Mouse (Mus musculus) adrenal gland, postnatal 4 days (tissue): ENCODE measurements around the gene Mfap1a. TPM values are rescaled to one million over a fixed set of nuclear protein-coding genes. Genes with fewer than 3 reads are reported as not detected.
"Not testable (repeated sequence)": the region's sequence is repeated elsewhere in the genome, so short reads cannot be mapped to it uniquely, and the experiment has no call there.

Experiments used
- DNase-seq, 2 experiments: peaks; one replicate each; pipeline ENCODE4 v3.0.0; 2021 to 2022; ENCODE audit warnings: low spot score in 2 of 2, mixed read lengths in 2 of 2
- long read RNA-seq, 2 experiments: library from polyadenylated mRNA; stranded (forward); transcript quantifications; one replicate each; pipeline ENCODE4 v2.0.0; 2021
- total RNA-seq, 2 experiments: library from RNA; stranded (reverse); gene quantifications; 2 replicates each; pipeline ENCODE4 v1.2.3; 2021

The Mfap1a gene
- 10 to 100 TPM; 29.0 to 32.5 TPM for total RNA-seq
- long read RNA-seq, experiment 1, full-length matches to known transcripts: 11 of 14 reads
- long read RNA-seq, experiment 1, partial matches to known transcripts: 0 of 14 reads
- long read RNA-seq, experiment 1, other reads (novel, unspliced or antisense): 3 of 14 reads
- long read RNA-seq, experiment 2, full-length matches to known transcripts: 52 of 59 reads
- long read RNA-seq, experiment 2, partial matches to known transcripts: 1 of 59 reads
- long read RNA-seq, experiment 2, other reads (novel, unspliced or antisense): 6 of 59 reads

- peak; percentile 54 to 78 for DNase-seq
Measured at GRCm38 (mm10) chr2:121505942-121506882, at the start of gene Mfap1a, which contains the start of gene Wdr76. TSS of gene Mfap1a (minus strand) at chr2:121506665. TSS of gene Wdr76 (plus strand) at chr2:121506723.

- no peak for DNase-seq
Measured at GRCm38 (mm10) chr2:121551271-121551670, 44.8 kb upstream of the Mfap1a start.

- DNase-seq: no peak
Measured at GRCm38 (mm10) chr2:121549630-121550029, 43.2 kb upstream of the Mfap1a start.

- DNase-seq: no peak
Measured at GRCm38 (mm10) chr2:121544829-121545228, 38.4 kb upstream of the Mfap1a start.

- DNase-seq: no peak
Measured at GRCm38 (mm10) chr2:121525056-121525455, 18.6 kb upstream of the Mfap1a start.

- DNase-seq: not testable (repeated sequence)
Measured at GRCm38 (mm10) chr2:121522830-121523229, 16.4 kb upstream of the Mfap1a start.

GRCm38 (mm10) chr2:121522006-121522405, 15.5 kb upstream of the Mfap1a start:
- no peak for DNase-seq

- not testable (repeated sequence) for DNase-seq
Measured at GRCm38 (mm10) chr2:121518711-121519110, 12.2 kb upstream of the Mfap1a start.

- no peak for DNase-seq
Measured at GRCm38 (mm10) chr2:121518106-121518505, 11.6 kb upstream of the Mfap1a start.

- DNase-seq: no peak
Measured at GRCm38 (mm10) chr2:121514211-121514610, 7.7 kb upstream of the Mfap1a start.

GRCm38 (mm10) chr2:121512991-121513765, 6.7 kb upstream of the Mfap1a start:
- not testable (repeated sequence) for DNase-seq

- no peak for DNase-seq
Measured at GRCm38 (mm10) chr2:121511401-121511800, 4.9 kb upstream of the Mfap1a start.

- DNase-seq: peak; percentile 28 to 42
Measured at GRCm38 (mm10) chr2:121509584-121509983, 3.1 kb upstream of the Mfap1a start.

GRCm38 (mm10) chr2:121507951-121508330, 1.5 kb upstream of the Mfap1a start:
- DNase-seq: no peak

- DNase-seq: no peak
Measured at GRCm38 (mm10) chr2:121507173-121507950, 897 bp upstream of the Mfap1a start.

GRCm38 (mm10) chr2:121501550-121501949, 4.9 kb downstream of the Mfap1a start:
- DNase-seq: not testable (repeated sequence)

- not testable (repeated sequence) for DNase-seq
Measured at GRCm38 (mm10) chr2:121484403-121484802, 22.1 kb downstream of the Mfap1a start.

- DNase-seq: no peak
Measured at GRCm38 (mm10) chr2:121483576-121483975, 22.9 kb downstream of the Mfap1a start.

GRCm38 (mm10) chr2:121480916-121481315, 25.5 kb downstream of the Mfap1a start:
- DNase-seq: not testable (repeated sequence)

GRCm38 (mm10) chr2:121480498-121480897, 26.0 kb downstream of the Mfap1a start:
- no peak for DNase-seq
